ENCODE assay signal across 8 mouse cellular contexts in the genomic region with DNA sequence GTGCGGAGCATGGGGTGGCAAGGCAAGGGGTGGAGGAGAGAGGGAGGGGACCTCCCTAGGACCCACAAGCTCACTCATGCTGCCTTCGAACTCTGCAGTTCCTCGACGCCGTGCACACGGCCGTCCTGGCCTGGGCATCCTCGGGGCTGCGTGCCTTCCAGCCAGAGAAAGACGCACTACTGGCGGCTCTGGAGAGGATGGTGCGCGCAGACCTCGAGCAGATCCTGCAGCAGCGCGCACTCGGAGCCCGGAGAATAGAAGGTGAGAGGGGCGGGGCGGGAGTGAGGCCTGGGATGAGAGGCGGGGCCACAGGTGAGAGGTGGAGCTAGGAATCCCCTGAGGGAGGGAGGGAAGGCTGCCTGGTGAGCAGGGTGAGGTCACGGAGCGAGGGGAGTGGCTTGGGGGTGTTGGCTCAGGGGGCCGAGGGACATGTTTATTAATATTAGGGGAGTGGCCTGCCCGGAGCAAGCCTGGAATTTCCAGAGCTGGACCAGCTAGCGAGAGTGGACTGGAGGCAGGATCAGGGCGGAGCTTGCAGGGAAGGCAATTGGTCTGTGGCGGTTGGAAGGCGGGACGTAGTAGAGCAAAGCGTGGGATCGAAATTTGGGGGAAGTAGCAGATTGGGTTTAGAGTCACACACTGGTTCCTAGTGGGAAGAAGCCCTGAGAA. TPM values are rescaled to one million over a fixed set of nuclear protein-coding genes. Genes with fewer than 3 reads are reported as not detected.
A peak's percentile ranks its signal among the peaks of the same experiment; 100 is the strongest.
DNase-seq lines count a peak whose midpoint lies in the region; ATAC-seq lines count a peak whose summit lies in the region.

No protein-coding gene starts in this region.

- peak overlapping the region; percentile 47 for H3K4me3 ChIP-seq in forebrain, embryonic 10.5 days
- peak overlapping the region; percentile 43 for H3K4me3 ChIP-seq in stomach, embryonic 16.5 days (replicated peaks; ENCODE audit: low read length)

- 1% methylated on average over 32 of the region's 32 CpGs for WGBS in forebrain, embryonic 10.5 days
- under 1% methylated on average over 32 of the region's 32 CpGs for WGBS in stomach, embryonic 16.5 days

- H3K4me1 ChIP-seq in forebrain, embryonic 10.5 days: peaks cover 21% of the 10 kb centered on the region
- H3K4me1 ChIP-seq in stomach, embryonic 16.5 days (ENCODE audit: control insufficient read depth, insufficient read depth, low read length): peaks cover 12% of the 10 kb centered on the region

- peak; percentile 45 to 50 for DNase-seq in layer of hippocampus, postnatal 36 days
- no peak for DNase-seq in layer of hippocampus, adult 9-11 months
- peak; percentile 62 for DNase-seq in forebrain, embryonic 10.5 days (ENCODE audit: extremely low spot score, low spot score)
- peak; percentile 63 to 76 for DNase-seq in heart, postnatal 10 days
- DNase-seq in kidney, postnatal 36 days: peak; percentile 92 to 94
- DNase-seq in B cell, adult 2 months: no peak

- H3K4me2 ChIP-seq in stomach, embryonic 16.5 days (ENCODE audit: low read depth, low read length): peak overlapping the region; percentile 70

- no peaks in the 10 kb centered on the region for H3K9me3 ChIP-seq in forebrain, embryonic 10.5 days
- H3K9me3 ChIP-seq in stomach, embryonic 16.5 days (replicated peaks; ENCODE audit: control insufficient read depth, low read length): no peaks in the 10 kb centered on the region

- peaks cover 68% of the 10 kb centered on the region for H3K27me3 ChIP-seq in forebrain, embryonic 10.5 days (ENCODE audit: poor library complexity, severe bottlenecking)
- peaks cover 10% of the 10 kb centered on the region for H3K27me3 ChIP-seq in stomach, embryonic 16.5 days (ENCODE audit: control insufficient read depth, insufficient read depth, low read length)

- H3K9ac ChIP-seq in stomach, embryonic 16.5 days (ENCODE audit: low read length): peak overlapping the region; percentile 59

- H3K27ac ChIP-seq in forebrain, embryonic 10.5 days: peak overlapping the region; percentile 48; the same call in 1 of the 2 replicates
- peak overlapping the region; percentile 36; the same call in 1 of the 2 replicates for H3K27ac ChIP-seq in stomach, embryonic 16.5 days (ENCODE audit: low read length)

- peak; percentile 49 for ATAC-seq in megakaryocyte progenitor cell, adult 5-6 weeks (replicated peaks; ENCODE audit: poor library complexity)
- peak; percentile 93 for ATAC-seq in stomach, embryonic 16.5 days (ENCODE audit: insufficient read depth, low FRiP score)

- peaks cover 17% of the 10 kb centered on the region for H3K36me3 ChIP-seq in forebrain, embryonic 10.5 days (replicated peaks)
- no peaks in the 10 kb centered on the region for H3K36me3 ChIP-seq in stomach, embryonic 16.5 days (ENCODE audit: control insufficient read depth, insufficient read depth, low read length)

- intact Hi-C loops in heart, postnatal 10 days (cut with DNase I): no loop called here

RNA-seq across cellular contexts. Expression of gene Fam129c, which starts 5.4 kb away (rescaled TPM):
- 1 to 10 TPM; 3.7 to 4.5 TPM for total RNA-seq in layer of hippocampus, postnatal 36 days (2021)
- 4.1 and 5.1 TPM in 2 replicates for polyA plus RNA-seq in forebrain, embryonic 10.5 days (2016; fragmentation: Nextera tagmentation; extraction: Ambion mirVana)
- total RNA-seq in heart, postnatal 10 days (2021): 1 to 10 TPM in 1 of 2 experiments, under 1 TPM in 1; 0.81 to 1.3 TPM
- total RNA-seq in megakaryocyte progenitor cell, adult 5-6 weeks (2015): 6.5 and 10.2 TPM in 2 replicates
- 1.00 and 5.3 TPM in 2 replicates for total RNA-seq in megakaryocyte progenitor cell, adult 5-6 weeks (2017)
- polyA plus RNA-seq in stomach, embryonic 16.5 days (2015; fragmentation: Nextera tagmentation; extraction: Ambion mirVana): 3.2 and 4.0 TPM in 2 replicates

RNA-seq across cellular contexts. Expression of gene Colgalt1, which starts 8.0 kb away (rescaled TPM):
- total RNA-seq in layer of hippocampus, postnatal 36 days (2021): 10 to 100 TPM; 52.3 to 55.6 TPM
- polyA plus RNA-seq in forebrain, embryonic 10.5 days (2016; fragmentation: Nextera tagmentation; extraction: Ambion mirVana): 44.2 and 47.4 TPM in 2 replicates
- total RNA-seq in heart, postnatal 10 days (2021): 10 to 100 TPM; 46.3 to 54.9 TPM
- total RNA-seq in megakaryocyte progenitor cell, adult 5-6 weeks (2015): 54.0 and 63.0 TPM in 2 replicates
- total RNA-seq in megakaryocyte progenitor cell, adult 5-6 weeks (2017): 62.0 and 67.2 TPM in 2 replicates
- polyA plus RNA-seq in stomach, embryonic 16.5 days (2015; fragmentation: Nextera tagmentation; extraction: Ambion mirVana): 60.1 and 69.2 TPM in 2 replicates

RNA-seq across cellular contexts. Expression of gene Pgls, which starts 10.8 kb away (rescaled TPM):
- 10 to 100 TPM; 31.0 to 35.8 TPM for total RNA-seq in layer of hippocampus, postnatal 36 days (2021)
- 262 and 266 TPM in 2 replicates for polyA plus RNA-seq in forebrain, embryonic 10.5 days (2016; fragmentation: Nextera tagmentation; extraction: Ambion mirVana)
- total RNA-seq in heart, postnatal 10 days (2021): 10 to 100 TPM; 78.8 to 87.3 TPM
- 116 and 134 TPM in 2 replicates for total RNA-seq in megakaryocyte progenitor cell, adult 5-6 weeks (2015)
- total RNA-seq in megakaryocyte progenitor cell, adult 5-6 weeks (2017): 128 and 131 TPM in 2 replicates
- polyA plus RNA-seq in stomach, embryonic 16.5 days (2015; fragmentation: Nextera tagmentation; extraction: Ambion mirVana): 200 and 206 TPM in 2 replicates

RNA-seq across cellular contexts. Expression of gene Slc27a1, which starts 34.1 kb away (rescaled TPM):
- 100 to 1,000 TPM; 109 to 123 TPM for total RNA-seq in layer of hippocampus, postnatal 36 days (2021)
- 20.2 and 21.9 TPM in 2 replicates for polyA plus RNA-seq in forebrain, embryonic 10.5 days (2016; fragmentation: Nextera tagmentation; extraction: Ambion mirVana)
- 100 to 1,000 TPM; 118 to 120 TPM for total RNA-seq in heart, postnatal 10 days (2021)
- 3.6 TPM in 2 replicates for total RNA-seq in megakaryocyte progenitor cell, adult 5-6 weeks (2015)
- 3.5 and 3.8 TPM in 2 replicates for total RNA-seq in megakaryocyte progenitor cell, adult 5-6 weeks (2017)
- 35.2 and 41.4 TPM in 2 replicates for polyA plus RNA-seq in stomach, embryonic 16.5 days (2015; fragmentation: Nextera tagmentation; extraction: Ambion mirVana)

RNA-seq across cellular contexts. Expression of gene Nxnl1, which starts 36.4 kb away (rescaled TPM):
- total RNA-seq in layer of hippocampus, postnatal 36 days (2021): not detected
- 0.09 TPM in 1 of 2 replicates, not detected in the other for polyA plus RNA-seq in forebrain, embryonic 10.5 days (2016; fragmentation: Nextera tagmentation; extraction: Ambion mirVana)
- total RNA-seq in heart, postnatal 10 days (2021): under 1 TPM in 1 of 2 experiments, not detected in 1; 0.12 TPM
- total RNA-seq in megakaryocyte progenitor cell, adult 5-6 weeks (2015): not detected in 2 replicates
- total RNA-seq in megakaryocyte progenitor cell, adult 5-6 weeks (2017): not detected in 2 replicates
- 0.08 TPM in 1 of 2 replicates, not detected in the other for polyA plus RNA-seq in stomach, embryonic 16.5 days (2015; fragmentation: Nextera tagmentation; extraction: Ambion mirVana)

Comparison
In these comparisons a context has a peak if more than half of its experiments do, and no peak if none do; other contexts are left out.
1. DNase-seq: peak in layer of hippocampus, postnatal 36 days (2 of 2), forebrain, embryonic 10.5 days (single experiment), heart, postnatal 10 days (2 of 2) and kidney, postnatal 36 days (2 of 2); none in layer of hippocampus, adult 9-11 months (single experiment) and B cell, adult 2 months (0 of 2).